Mouse (Mus musculus): ENCODE measurements around the gene Rnf31.

DNA sequence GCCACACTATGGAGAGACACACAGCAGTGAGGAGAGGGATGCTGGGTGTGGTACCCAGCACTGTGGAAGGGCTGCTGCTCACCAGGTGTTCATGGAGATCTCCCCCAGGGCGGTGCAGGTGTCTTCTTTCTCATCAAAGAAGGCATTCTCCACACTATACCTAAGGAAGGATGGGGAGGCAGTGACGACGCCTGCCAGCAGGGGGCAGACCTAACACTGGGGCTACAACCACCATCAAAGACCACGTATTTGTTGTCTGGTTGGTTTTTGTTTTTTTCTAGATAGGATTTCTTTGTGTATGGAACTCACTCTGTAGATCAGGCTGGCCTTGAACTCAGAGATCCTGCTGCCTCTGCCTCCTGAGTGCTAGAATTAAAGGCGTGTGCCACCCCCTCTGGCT is 37.8 kb downstream of the Rnf31 start:
- TF ChIP-seq CTCF (IDR thresholded peaks at IDR 0.05; ENCODE audit: borderline replicate concordance, insufficient read depth, low read length) (peak; percentile 84; the same call in 1 of the 2 replicates), POLR2A (IDR thresholded peaks at IDR 0.05; ENCODE audit: low read depth, low read length) (no peak)
